In genomic region chr8:91034417-91034816, GRCm38 (mm10) we compare ENCODE assay signal across 14 mouse cellular contexts. TPM values are rescaled to one million over a fixed set of nuclear protein-coding genes. Genes with fewer than 3 reads are reported as not detected.
DNase-seq lines count a peak whose midpoint lies in the region; ATAC-seq and TF ChIP-seq lines count a peak whose summit lies in the region.
"Had no signal": no experiment of that assay in that cellular context is flagged by ENCODE, and none has a peak within 500 bp of the region (broad histone marks: within the 10 kb centered on the region; RNA-seq: fewer than 3 reads in every experiment).

No protein-coding gene starts in this region.

- WGBS in cerebellum, adult 2 months: 87% methylated on average over 6 of the region's 6 CpGs
- WGBS in liver, embryonic 14.5 days (ENCODE audit: insufficient replicate concordance): 81% methylated on average over 6 of the region's 6 CpGs
- WGBS in liver, embryonic 11.5 days: 84% methylated on average over 6 of the region's 6 CpGs

- no peak for DNase-seq in cerebellum, adult 2 months
- DNase-seq in cerebellum, postnatal 36 days: no peak
- no peak for DNase-seq in liver, embryonic 14.5 days (ENCODE audit: low read depth in 3 of 3, low spot score in 3 of 3)
- no peak for DNase-seq in liver, embryonic 11.5 days (ENCODE audit: low spot score)
- no peak for DNase-seq in G1E (ENCODE audit: low spot score)
- no peak for DNase-seq in spleen, postnatal 36 days (ENCODE audit: low spot score in 2 of 2)
- DNase-seq in adrenal gland, adult (ENCODE audit: inconsistent age in 2 of 2, low spot score in 1 of 2): no peak
- DNase-seq: cerebellum, postnatal 14 days; kidney, postnatal 14 days had no signal

- no peak for TF ChIP-seq POLR2A in cerebellum, adult 2 months (IDR thresholded peaks at IDR 0.05; ENCODE audit: borderline replicate concordance, insufficient read depth, low read length)

- 0 out of 2 replicates have a peak, but pooled peaks have one; percentile 10 for TF ChIP-seq CTCF in cerebellum, adult 2 months (IDR thresholded peaks at IDR 0.05; ENCODE audit: borderline replicate concordance, insufficient read depth, low read depth, low read length)
- peak; percentile 29; the same call in 1 of the 2 replicates for TF ChIP-seq CTCF in liver, embryonic 14.5 days (IDR thresholded peaks at IDR 0.05; ENCODE audit: low read depth)
- no peak for TF ChIP-seq CTCF in G1E (IDR thresholded peaks at IDR 0.05; ENCODE audit: low read depth, low read length)

- no peak for TF ChIP-seq EP300 in liver, embryonic 14.5 days (IDR thresholded peaks at IDR 0.05; ENCODE audit: low read depth)

- no peak overlapping the region for H3K4me2 ChIP-seq in liver, embryonic 14.5 days (ENCODE audit: low read depth)
- H3K4me2 ChIP-seq in liver, embryonic 11.5 days: no peak overlapping the region
- H3K4me2 ChIP-seq: heart, embryonic 12.5 days; liver, embryonic 12.5 days had no signal

- H3K9me3 ChIP-seq in liver, embryonic 14.5 days (ENCODE audit: control insufficient read depth, low read length): no peaks in the 10 kb centered on the region
- no peaks in the 10 kb centered on the region for H3K9me3 ChIP-seq in liver, embryonic 11.5 days (ENCODE audit: control insufficient read depth, low read length)
- no peaks in the 10 kb centered on the region for H3K9me3 ChIP-seq in G1E (replicated peaks)
- H3K9me3 ChIP-seq: heart, embryonic 12.5 days; liver, embryonic 12.5 days; megakaryocyte, embryonic 14.5 days had no signal

- H3K27me3 ChIP-seq in cerebellum, adult 2 months (ENCODE audit: control insufficient read depth, insufficient read depth, low read length): no peaks in the 10 kb centered on the region
- H3K27me3 ChIP-seq in liver, embryonic 14.5 days (ENCODE audit: control insufficient read depth, insufficient read depth, low read length): no peaks in the 10 kb centered on the region
- no peaks in the 10 kb centered on the region for H3K27me3 ChIP-seq in liver, embryonic 11.5 days (replicated peaks; ENCODE audit: control insufficient read depth, insufficient read depth, low read length)
- no peaks in the 10 kb centered on the region for H3K27me3 ChIP-seq in G1E (ENCODE audit: insufficient read depth, low read length)
- H3K27me3 ChIP-seq: heart, embryonic 12.5 days; liver, embryonic 12.5 days; megakaryocyte, embryonic 14.5 days had no signal

- H3K4me1 ChIP-seq in cerebellum, adult 2 months (ENCODE audit: control insufficient read depth, insufficient read depth, low read length): no peaks in the 10 kb centered on the region
- H3K4me1 ChIP-seq in liver, embryonic 14.5 days (replicated peaks; ENCODE audit: control insufficient read depth in 2 of 2, insufficient read depth in 2 of 2, low read length in 1 of 2): no peaks in the 10 kb centered on the region
- no peaks in the 10 kb centered on the region for H3K4me1 ChIP-seq in liver, embryonic 11.5 days (replicated peaks; ENCODE audit: control insufficient read depth, insufficient read depth, low read length)
- H3K4me1 ChIP-seq in G1E (ENCODE audit: insufficient read depth, low read depth, low read length): no peaks in the 10 kb centered on the region
- H3K4me1 ChIP-seq: heart, embryonic 12.5 days; liver, embryonic 12.5 days; megakaryocyte, embryonic 14.5 days had no signal

- no peak overlapping the region for H3K4me3 ChIP-seq in cerebellum, adult 2 months (replicated peaks; ENCODE audit: insufficient read depth, low read depth, low read length)
- H3K4me3 ChIP-seq in liver, embryonic 14.5 days (ENCODE audit: insufficient read depth in 1 of 2, low read depth in 2 of 2, low read length in 2 of 2): no peak overlapping the region
- no peak overlapping the region for H3K4me3 ChIP-seq in liver, embryonic 11.5 days (ENCODE audit: low read depth, low read length)
- no peak overlapping the region for H3K4me3 ChIP-seq in G1E (ENCODE audit: low read depth, low read length)
- H3K4me3 ChIP-seq: heart, embryonic 12.5 days; liver, embryonic 12.5 days; megakaryocyte, embryonic 14.5 days had no signal

- no peak for ATAC-seq in liver, embryonic 14.5 days (ENCODE audit: insufficient read depth)
- ATAC-seq in liver, embryonic 11.5 days (replicated peaks; ENCODE audit: low FRiP score): no peak
- ATAC-seq in G1E (ENCODE audit: extremely low read depth, insufficient number of reproducible peaks, low FRiP score, poor library complexity, severe bottlenecking): 0 out of 2 replicates have a peak, but pooled peaks have one; percentile 22
- peak; percentile 38 for ATAC-seq in inflammation-experienced regulatory T-cells, adult 6 months
- ATAC-seq: activated CD4-positive, CD25-positive, alpha-beta regulatory T cell, adult 4 months; liver, embryonic 12.5 days had no signal

- no peak overlapping the region for H3K9ac ChIP-seq in liver, embryonic 14.5 days (replicated peaks)
- H3K9ac ChIP-seq in liver, embryonic 11.5 days (ENCODE audit: low read depth, low read length): no peak overlapping the region
- H3K9ac ChIP-seq: heart, embryonic 12.5 days; liver, embryonic 12.5 days had no signal

- no peak overlapping the region for H3K27ac ChIP-seq in cerebellum, adult 2 months (ENCODE audit: insufficient read depth, low read length)
- H3K27ac ChIP-seq in liver, embryonic 14.5 days: no peak overlapping the region
- H3K27ac ChIP-seq in liver, embryonic 11.5 days (ENCODE audit: low read depth, low read length): no peak overlapping the region
- H3K27ac ChIP-seq: liver, embryonic 12.5 days had no signal

- peaks cover 6% of the 10 kb centered on the region for H3K36me3 ChIP-seq in liver, embryonic 14.5 days (replicated peaks; ENCODE audit: control insufficient read depth, insufficient read depth, low read depth)
- H3K36me3 ChIP-seq in liver, embryonic 11.5 days (ENCODE audit: control insufficient read depth, insufficient read depth, low read length): peaks cover 18% of the 10 kb centered on the region
- peaks cover 85% of the 10 kb centered on the region for H3K36me3 ChIP-seq in G1E (replicated peaks)

RNA-seq across cellular contexts. Expression of gene Rbl2, which starts 35.4 kb away (rescaled TPM):
- polyA plus RNA-seq in cerebellum, adult 2 months (2012; rRNA removed): 38.1 and 39.5 TPM in 2 replicates
- polyA plus RNA-seq in liver, embryonic 14.5 days (2012; rRNA removed): 4.2 and 4.9 TPM in 2 replicates
- polyA plus RNA-seq in liver, embryonic 14.5 days (2014; fragmentation: Nextera tagmentation; extraction: Ambion mirVana): 4.5 and 5.9 TPM in 2 replicates
- polyA plus RNA-seq in liver, embryonic 11.5 days (2014; fragmentation: Nextera tagmentation; extraction: Ambion mirVana): 14.6 and 17.7 TPM in 2 replicates
- total RNA-seq in G1E (2014; fragmentation: Nextera tagmentation): 79.5 and 84.0 TPM in 2 replicates
- total RNA-seq in G1E (2017): 41.9 and 46.2 TPM in 2 replicates
- polyA plus RNA-seq in G1E (2012): 4.9 and 5.3 TPM in 2 replicates
- polyA plus RNA-seq in inflammation-experienced regulatory T-cells, adult 6 months (2017; shearing (Covaris generic)): 100 to 1,000 TPM in 2 of 3 experiments, 10 to 100 TPM in 1; 95.6 to 217 (median 139) TPM

Comparison
In these comparisons a context has a peak if more than half of its experiments do, and no peak if none do; other contexts are left out.
1. ATAC-seq: peak in G1E (single experiment) and inflammation-experienced regulatory T-cells, adult 6 months (single experiment); none in liver, embryonic 14.5 days (single experiment) and liver, embryonic 11.5 days (single experiment).